Mouse (Mus musculus): ENCODE measurements around the gene Pagr1a.

Pagr1a gene

DNA sequence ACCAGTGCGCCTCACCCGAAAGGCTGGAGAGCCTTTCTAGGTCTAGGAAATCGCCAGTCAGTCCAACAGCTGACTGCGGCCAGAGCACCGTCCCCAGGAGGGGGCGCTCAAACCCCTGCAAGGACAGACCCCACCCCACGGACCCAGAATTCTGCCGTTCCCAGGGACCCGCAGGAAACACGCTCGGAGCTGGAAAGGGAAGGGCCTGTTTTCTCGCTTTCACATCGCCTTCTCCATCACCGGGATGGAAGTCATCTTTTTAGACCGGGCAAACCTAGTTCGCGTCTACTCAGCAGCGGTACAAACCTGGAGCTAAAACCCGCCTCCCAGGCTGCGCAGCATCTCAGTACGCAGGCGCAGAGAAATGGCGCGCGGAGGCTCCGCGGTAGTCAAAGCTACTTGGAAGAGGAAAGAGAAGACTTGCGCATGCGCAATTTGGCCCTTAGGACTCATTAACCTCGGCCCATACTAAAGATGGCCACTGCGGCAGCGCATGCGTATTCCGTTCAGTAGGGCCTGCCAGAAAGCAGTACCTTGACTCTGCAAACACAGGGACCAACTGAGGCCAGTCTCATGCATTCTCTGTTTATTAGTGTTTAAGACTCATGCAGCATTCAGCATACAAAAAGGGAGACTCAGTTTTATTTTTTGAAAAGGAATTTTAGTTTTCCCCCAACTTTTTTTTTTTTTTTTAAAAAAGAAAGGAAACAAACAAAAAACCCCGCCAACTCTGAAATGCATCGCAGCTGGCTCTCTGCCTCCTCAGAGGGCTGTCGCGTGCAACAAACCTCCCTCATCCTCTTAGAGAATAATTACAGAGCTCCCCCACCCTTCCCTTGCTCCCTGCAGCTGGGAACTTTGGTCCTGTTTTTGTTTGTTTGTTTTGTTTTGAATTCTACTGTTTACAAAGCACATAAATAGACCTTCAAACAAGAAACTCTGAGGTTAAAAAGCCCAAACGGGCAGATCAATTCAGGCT is at the start of gene Pagr1a:
Gene Pagr1a (minus strand): TSS at position 382 of the 979 bp plus-strand sequence.
- DNase-seq (ENCODE audit: low spot score in 2 of 2), result peak; percentile 94 to 95

DNA sequence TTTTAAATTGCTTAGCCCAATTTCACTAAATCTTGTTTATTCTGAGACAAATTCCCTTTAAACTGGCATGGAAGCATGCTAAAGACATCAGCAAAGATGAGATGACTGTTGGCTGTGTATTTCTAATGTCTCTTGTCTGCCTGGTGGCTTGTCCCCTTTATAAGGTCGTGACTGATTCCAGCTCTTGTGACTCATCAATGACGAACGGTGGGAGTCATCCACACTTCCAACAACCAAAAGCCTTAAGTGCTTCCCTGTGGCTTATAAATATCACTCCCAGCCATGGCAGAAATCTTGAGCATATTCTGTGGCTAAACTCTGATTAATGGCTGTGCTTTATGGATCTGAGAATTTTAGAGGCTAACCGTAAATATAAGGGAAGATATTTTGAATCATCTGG is 49.2 kb upstream of the Pagr1a start:
- no peak for DNase-seq (ENCODE audit: low spot score in 2 of 2)

DNA sequence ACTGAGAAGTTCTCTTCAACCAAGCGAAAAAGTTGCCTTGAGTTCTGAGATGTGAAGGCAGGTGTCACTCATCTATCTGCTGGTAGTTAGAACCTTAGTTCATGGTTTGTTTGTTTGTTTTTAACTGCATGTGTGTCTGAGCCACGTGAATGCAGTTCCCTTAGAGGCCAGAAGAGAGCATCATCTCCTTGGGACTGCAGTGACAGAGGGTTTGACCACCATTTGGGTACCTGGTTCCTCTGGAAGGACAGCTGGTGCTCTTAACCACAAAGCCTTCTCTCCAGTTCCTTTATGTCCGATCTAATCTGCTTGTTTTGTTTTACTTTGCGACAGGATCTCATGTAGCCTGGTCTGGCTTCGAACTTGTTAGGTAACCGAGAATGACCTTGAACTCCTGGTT is 48.4 kb upstream of the Pagr1a start:
- DNase-seq (ENCODE audit: low spot score in 2 of 2), result no peak

DNA sequence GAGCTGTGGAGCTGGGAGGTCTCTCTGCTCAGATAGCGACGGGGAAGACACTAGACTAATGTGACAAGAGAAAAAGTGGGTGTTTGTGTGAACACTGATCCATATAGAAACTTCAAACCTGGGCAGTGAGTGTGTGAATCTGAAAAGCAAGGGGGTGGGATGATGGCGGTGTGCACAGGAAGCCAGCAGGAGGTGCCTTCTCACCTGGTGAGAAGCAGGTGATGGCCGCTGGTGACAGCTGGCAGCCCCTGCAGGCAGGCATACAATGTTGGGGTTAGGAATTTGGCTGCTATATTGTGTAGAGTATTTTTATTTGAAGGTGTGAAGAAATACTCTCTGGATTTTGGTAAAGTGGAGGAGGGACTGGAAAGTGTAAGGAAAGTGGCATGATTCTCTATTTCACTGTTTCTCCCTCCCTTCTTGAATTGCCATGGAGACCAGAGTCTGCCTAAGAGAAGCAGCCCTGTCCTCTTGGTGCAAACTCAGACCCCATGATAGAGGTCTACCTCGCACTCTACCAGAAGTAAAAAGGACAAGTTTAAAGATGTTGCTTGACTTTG is 38.0 kb upstream of the Pagr1a start:
- DNase-seq (ENCODE audit: low spot score in 2 of 2), result no peak

DNA sequence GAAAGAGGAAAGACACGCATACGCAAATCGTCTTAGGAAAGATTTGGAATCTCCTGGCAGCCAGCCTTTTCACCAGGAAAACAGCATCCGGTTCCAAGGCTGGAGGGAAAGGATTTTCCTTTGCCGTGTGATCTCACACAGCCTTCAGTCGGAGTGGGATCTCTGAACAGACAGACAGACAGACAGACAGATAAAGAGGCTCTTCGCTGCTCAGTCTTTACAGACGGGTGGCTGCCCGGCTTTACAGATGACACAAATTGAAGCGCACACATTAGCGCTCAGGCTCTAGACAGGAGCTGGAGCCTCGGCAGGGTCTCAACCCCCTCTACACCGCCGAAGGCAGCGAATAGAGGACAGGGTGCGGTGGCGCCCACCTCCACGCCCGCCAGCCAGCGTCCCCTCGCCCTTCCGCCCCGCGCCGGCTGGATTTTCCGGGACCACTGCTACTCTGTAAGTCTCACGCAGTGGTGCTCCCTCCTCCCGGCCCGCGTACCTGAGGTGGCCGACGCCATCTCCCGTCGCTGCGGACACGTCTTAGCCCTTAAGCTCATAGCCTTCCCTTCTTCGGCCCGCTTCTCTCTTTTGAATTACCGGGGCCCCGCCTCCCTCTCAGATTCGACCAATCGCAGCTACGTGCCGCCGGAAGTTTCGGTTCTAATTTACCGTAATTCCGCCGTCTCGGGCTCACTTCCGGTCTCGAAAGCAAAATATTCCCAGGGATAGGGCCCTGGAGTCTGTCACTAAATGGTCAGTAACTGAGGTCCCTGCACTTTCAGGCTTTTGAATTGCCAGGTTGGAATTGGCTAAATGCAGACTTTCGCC is 24.9 kb upstream of the Pagr1a start, which contains the start of gene Kif22:
Gene Kif22 (minus strand): TSS at position 621 of the 822 bp plus-strand sequence.
- DNase-seq (ENCODE audit: low spot score in 2 of 2), result peak; percentile 82 to 87

DNA sequence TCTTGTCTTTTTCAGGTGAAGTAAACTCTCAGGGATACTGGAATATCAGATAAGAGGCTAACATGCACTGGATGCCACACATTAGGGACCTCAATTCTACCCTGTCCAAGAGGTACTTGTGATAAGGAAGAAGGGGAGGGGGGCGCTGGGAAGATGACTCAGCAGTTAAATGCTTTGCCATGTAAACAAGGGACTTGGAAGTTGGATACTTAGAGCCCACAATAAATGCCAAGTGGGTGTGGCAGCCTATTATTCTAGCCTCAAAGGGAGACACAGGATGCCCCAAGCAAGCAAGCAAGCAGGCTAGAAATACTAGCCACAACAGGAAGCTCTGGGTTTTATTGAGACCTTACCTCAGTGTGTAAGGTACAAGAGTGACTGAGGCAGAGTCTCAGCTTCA is 14.1 kb upstream of the Pagr1a start:
- no peak for DNase-seq (ENCODE audit: low spot score in 2 of 2)

DNA sequence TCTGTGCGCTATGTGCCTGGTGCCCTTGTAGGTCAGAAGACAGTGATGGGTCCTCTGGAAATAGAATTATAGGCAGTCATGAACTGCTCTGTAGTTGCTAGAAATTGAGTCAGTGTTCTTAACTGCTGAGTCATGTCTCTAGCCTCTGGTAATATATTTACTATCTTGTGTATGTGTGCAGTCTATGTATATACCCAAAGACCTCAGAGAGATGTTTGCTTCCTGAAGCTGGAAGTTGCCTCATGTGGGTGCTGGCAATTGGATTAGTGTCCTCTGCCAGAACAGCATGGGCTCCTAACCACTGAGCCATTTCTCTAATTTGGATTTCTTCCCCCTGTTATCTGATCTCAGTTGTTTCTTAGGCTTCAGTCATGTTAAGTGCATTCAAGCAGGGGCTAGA is 13.0 kb upstream of the Pagr1a start:
- no peak for DNase-seq (ENCODE audit: low spot score in 2 of 2)

DNA sequence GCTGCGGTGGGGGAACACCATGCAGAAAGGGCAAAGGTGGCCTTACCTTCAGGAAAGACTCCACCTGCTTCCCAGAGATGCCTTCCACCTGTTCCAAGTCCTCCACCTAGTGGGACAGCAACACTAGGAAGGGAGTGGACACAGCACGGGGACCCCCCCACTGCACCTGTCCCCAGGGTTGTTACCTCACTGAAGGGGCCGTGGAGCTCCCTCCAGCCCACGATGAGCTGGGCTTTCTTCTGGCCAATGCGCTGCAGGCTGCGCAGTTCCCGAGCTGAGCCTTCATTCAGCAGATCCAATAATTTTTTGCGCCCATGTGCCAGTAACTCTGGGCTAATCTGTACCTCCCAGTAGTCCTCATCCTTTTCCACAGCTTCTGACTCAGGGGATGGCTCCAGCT is 10.7 kb upstream of the Pagr1a start:
- DNase-seq (ENCODE audit: low spot score in 2 of 2), result no peak

DNA sequence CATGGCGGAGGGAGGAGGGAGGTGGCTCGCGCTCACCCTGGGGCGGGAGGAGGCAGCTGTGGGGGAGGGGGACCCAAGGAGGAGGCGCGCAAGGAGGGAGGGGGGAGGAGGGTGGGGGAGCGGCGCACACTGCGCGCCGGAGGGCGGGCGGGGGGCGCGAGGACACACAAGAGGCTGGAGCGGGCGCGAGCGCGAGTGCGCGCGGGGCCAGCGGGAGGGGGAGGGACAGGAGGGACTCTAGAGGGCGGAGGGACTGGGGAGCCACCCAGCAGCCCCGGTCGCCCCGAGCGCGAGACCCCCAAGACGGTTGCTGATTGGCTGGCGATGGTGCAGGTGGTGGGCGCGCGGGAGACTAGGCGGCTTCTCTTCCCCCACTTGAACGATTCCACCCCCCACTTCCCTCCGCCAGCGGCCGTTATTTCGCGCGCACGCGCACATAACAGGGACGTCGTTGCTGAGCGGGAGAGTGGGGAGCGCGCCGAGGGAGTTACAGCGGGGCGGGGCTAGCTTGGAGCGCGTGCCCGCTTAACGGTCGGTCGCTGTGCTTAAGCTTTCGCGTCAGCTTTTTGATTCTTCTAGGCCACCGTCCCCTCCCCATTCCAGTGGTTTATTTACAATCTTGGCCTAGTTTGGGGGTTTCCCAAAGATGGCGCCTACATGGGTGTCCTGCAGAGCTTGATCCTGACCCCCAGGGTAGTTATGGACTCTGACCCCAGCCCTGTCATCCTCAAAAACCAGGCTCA is 10.0 kb upstream of the Pagr1a start, which contains the start of gene Maz:
Gene Maz (minus strand): TSS at position 54 of the 743 bp plus-strand sequence.
- DNase-seq (ENCODE audit: low spot score in 2 of 2), result peak; percentile 97 to 98

DNA sequence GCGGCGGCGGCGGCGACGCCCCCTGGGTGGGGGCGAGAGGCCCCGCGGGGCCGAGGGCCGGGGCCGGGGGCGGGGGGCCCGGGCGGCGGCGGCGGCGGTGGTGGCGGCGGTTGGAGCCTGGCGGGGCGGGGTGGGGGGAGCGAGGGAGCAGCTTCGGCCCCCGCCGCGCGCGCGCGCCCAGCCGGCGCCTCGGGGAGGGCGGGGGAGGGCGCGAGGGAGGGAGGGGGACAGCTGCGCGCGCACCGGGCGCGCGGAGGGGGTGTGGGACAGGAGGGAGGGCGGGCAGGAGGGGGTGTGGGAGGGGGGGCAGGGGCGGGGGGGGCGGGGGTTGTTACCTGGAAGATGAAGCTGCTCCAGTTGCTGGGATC is 9.4 kb upstream of the Pagr1a start:
- no peak for DNase-seq (ENCODE audit: low spot score in 2 of 2)

DNA sequence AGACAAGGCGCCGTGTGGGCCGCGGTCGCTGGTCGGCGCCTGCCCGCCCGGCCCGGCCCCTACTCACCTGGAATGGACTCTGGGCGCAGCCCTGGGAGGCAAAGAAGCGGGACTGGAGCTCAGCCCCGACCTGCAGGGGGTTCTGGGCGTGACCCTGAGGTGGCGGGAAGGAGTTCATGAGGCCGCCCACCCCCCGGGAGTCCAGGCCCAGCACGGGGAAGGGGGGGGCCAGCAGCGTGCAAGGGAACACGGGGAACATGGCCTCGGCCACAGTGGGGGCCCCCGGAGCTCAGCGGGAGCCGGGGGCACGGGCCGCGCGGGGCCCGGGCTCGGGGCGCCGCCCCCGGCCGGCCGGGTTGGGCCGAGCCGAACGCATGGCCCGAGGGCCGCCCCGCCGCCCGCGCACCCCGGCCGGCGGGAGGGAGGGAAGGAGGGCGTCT is 9.0 kb upstream of the Pagr1a start:
- peak; percentile 45 to 59 for DNase-seq (ENCODE audit: low spot score in 2 of 2)

DNA sequence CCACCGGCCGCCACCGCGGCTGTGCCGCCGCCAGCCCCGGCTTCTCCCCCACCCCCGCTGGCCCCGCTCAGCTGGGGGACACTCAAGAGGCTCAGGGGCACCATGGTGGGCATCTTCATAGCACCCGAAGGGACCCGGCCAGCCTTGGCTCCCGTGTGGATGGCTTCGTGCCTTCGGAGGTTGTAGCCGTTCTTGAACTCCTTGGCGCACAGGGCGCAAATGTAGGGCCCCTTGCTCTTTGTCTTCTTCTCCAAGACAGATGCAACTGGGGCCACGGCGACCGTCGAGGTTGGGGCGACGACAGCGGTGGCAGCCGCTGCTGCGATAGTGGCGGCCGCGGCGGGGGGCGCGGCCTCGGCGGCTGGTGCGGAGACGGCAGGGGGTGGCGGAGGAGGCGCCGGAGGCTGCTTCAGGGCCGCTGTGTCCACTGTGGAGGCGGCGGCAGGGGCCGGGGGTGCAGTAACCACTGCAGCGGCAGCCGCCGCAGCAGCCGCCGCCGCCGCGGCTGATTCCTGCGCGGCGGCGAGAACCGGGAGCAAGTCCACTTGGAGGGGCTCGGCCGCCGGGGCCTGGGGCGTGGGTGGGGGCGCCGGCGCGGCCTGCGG is 8.5 kb upstream of the Pagr1a start:
- DNase-seq (ENCODE audit: low spot score in 2 of 2), result peak in 1 of 2 experiments; percentile 31

DNA sequence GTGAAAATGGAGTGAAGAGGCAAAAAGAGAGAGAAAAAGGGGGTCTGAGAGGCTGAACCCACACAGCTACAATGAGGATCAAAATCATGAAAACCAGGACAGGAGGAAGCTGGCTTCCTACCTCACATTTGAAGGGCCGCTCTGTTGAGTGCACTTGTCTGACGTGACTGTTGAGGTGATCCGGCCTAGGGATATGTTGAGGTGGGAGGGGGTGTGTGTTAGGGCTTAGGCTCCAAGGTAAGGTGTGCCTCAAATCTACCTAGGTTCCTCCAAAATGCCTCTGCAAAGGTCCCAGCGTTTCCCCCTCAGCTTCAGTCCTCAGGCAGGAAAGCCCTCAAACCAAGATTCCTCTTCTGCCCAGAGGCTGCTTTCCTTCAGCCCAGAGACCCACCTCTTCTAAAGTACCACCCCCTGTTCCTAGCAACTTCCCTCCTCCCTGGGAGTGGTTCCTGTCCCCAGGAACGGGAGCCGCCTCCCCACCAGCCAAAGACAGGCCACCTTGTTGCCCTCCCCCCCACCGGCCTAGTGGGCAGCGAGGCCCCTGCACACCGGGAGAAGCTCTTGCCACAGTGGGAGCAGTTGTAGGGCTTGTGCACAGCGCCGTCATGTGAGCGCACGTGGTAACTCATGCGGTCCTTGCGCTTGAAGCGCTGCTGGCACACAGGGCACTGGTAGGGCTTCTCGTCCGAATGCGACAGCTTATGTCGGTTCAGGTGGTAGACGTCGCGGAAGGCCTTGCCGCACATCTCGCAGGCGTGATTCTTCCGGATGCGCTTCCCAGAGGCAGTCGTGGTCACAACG is 7.8 kb upstream of the Pagr1a start:
- peak; percentile 59 to 68 for DNase-seq (ENCODE audit: low spot score in 2 of 2)

DNA sequence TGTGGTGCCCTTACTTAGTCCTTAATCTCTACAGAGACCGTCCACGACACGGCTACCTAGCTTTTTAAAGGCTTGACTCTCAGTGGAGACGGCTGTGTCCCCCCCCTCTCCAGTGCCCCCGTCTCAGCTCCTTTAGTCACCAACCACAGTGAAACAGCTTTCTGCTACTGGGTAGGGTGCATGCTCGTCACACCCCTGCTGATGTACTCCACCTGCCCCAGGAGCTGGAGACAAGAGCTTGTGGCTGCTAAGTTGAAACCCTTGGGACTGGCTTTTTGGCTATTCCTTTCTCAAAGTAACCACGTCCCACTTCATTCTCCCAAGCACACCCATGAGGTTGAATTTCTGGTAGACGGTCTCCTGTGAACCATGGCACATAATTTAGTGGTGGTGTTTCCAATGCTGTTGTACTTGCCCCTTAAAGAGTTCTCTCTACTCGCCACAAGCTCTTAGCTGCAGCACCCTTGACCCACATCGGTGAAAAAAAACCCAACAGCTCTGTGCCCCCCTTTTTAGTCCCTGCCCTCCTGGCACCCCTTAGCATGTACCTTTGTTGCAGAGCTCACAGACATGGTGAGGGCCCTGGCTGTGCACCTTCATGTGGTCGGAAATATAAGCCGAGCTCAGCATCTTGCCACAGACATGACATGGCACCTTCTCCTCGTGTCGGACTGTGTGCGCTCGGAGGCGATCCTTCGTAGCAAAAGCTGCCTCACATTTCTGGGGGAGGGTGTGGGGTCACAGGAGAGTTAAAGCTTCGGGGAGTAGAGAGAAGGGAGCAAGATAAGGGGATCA is 6.9 kb upstream of the Pagr1a start:
- no peak for DNase-seq (ENCODE audit: low spot score in 2 of 2)

DNA sequence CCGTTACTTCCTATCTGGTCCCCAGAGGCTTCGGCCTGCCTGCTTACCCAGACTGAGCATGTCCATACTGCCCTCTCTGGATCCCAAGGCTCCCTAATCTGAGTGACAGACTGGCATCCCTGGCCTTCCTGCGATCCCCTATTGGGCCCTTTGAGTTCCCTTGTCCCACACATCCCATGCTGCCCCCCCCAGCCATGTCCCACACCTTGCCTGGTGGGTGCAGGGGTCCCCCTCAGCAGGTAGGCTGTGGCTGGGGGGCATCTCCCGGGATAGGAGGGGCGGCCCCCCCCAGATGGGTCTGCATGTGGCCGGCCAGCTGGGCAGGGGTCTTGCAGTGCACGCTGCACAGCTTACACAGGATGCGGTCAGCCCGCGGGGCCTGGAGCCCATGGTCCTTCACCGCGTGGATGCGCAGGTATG is 6.1 kb upstream of the Pagr1a start:
- DNase-seq (ENCODE audit: low spot score in 2 of 2), result no peak

DNA sequence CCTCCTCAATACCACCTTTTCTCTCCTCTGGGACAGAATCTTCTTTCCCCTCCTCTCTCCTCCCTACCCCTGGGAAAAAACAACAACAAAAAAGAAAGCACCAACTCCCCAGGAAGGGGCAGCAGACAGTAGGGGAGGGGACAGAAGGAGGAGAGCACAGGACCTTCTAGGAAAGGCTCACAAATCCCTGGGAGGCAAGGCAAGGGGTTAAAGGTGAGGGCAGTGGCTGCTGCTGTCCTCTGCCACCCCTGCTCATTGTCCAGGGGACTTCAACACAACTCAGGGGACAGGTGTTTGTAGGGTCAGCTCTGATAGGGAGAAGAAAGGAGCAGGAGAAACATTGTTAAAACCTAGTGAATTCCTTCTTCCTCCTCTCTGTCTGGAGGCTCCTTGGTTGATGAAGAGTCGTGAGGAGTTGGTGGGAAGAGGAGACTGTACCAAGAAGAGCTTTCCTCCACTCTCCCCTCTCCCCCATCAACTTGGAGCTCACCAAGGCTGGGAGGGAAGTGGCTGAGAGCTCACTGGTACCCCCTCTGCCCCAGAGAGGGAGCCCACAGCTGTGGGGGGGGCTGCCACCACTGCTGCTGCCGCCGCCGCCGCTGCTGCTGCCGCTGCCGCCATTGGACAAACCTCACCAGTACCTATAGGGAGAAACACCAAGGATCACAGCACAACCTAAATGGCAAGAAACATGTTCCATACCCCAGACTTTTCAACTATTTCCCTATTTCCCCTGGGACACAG is 5.5 kb upstream of the Pagr1a start:
- no peak for DNase-seq (ENCODE audit: low spot score in 2 of 2)

GRCm38 (mm10) chr7:127021563-127022527 is 4.7 kb upstream of the Pagr1a start:
- DNase-seq (ENCODE audit: low spot score in 2 of 2), result no peak
